Mouse (Mus musculus): ENCODE results near the gene Grik4. TPM values are rescaled to one million over a fixed set of nuclear protein-coding genes. Genes with fewer than 3 reads are reported as not detected.

Gene Grik4
- polyA plus RNA-seq, 1 experiment: 9.8 TPM

DNA sequence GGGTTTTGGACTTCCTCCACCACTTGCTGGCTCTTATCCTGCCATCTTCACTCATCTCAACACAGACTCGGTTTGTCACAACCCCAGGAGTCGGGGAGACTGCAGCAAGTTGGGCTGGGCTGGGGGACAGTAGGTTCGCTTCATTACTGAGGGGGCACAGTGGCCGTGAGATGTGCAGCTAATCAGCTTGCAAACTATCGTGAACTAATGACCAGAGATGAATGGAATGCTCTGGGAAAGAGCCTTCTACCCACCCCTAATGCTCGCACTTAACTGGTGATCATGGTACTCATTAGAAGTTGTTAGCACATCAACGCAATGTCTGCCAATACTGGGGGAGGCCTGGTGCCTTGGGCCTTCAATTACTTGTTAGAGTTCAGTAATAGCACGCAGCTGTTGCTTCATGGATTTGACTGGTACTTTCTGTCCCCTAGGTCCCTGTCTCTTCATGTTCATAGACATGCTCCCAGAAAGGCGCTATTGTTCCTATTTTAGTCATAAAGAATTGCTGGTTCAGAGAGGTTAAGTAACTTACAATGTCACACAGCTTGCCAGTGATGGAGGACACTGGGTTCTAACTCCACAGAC is 211.5 kb downstream of the Grik4 start:
- peak; percentile 53 for DNase-seq (ENCODE audit: low read depth)
- TF ChIP-seq CTCF (IDR thresholded peaks at IDR 0.05; ENCODE audit: borderline replicate concordance, extremely low read depth, insufficient read depth, insufficient read length) (no peak), POLR2A (IDR thresholded peaks at IDR 0.05; ENCODE audit: borderline replicate concordance, extremely low read depth, insufficient read depth, insufficient read length, poor library complexity, severe bottlenecking) (no peak)

DNA sequence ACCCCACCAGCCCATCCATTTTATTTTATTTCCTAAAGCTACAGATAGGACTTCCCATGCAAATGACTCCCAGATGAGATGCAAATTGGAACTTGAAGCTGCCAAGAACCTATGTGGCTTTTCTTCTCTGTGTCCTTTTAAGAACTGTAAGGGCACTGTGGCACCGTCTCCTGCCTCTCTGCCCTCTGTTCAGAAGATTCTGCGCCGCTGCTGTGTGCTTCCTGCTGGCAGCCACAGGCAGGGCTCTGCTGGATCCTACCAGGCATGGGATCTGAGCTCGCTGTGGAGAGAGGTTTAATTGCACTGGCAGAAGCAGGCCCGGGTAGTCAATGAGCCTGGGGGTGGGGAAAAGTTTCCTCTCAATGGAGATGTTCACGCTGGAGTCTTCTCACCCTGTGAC is 215.8 kb downstream of the Grik4 start:
- no peak for TF ChIP-seq POLR2A (IDR thresholded peaks at IDR 0.05; ENCODE audit: borderline replicate concordance, extremely low read depth, insufficient read depth, insufficient read length, poor library complexity, severe bottlenecking)
- TF ChIP-seq CTCF (IDR thresholded peaks at IDR 0.05; ENCODE audit: borderline replicate concordance, extremely low read depth, insufficient read depth, insufficient read length): no peak
- peak; percentile 58 for DNase-seq (ENCODE audit: low read depth)

DNA sequence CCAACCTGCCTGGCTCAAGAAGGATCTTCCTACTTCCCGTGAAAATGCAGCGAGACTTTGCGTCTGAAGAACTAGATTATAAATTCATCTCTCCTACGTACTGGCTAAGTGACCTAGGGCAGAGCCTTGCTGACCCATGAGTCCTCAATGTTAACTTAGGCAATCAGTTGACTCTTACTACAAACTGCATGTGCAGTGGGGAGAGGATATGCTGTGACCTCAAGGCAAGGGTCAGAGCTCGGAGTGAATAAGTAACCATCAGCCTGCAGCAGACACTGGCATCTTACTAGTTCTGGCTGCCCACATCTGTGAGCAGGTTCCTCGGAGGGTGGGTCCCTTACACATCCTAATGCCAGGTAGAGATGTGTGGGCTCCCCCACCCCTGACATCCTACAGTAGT is 216.6 kb downstream of the Grik4 start:
- TF ChIP-seq CTCF (IDR thresholded peaks at IDR 0.05; ENCODE audit: borderline replicate concordance, extremely low read depth, insufficient read depth, insufficient read length) (no peak), POLR2A (IDR thresholded peaks at IDR 0.05; ENCODE audit: borderline replicate concordance, extremely low read depth, insufficient read depth, insufficient read length, poor library complexity, severe bottlenecking) (no peak)
- no peak for DNase-seq (ENCODE audit: low read depth)

DNA sequence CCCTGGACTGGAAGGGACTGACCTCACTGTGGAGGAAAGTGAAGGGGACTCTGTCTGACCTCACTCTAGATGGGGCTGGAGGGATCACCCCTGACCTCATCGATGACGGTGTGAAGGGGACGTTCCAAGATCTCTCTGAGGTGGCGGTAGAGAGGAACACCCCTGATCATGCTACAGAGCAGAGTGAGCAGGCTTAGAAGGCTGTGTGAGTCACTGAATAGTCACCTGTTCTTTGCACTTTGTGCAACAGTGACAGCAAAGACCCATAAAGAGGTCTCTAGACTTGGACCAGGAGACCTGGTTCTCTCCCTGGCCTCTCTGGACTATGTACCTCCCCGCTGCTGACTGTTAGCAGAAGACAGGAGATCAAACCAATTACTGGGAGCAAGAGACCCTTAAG is 217.1 kb downstream of the Grik4 start:
- DNase-seq (ENCODE audit: low read depth): no peak
- TF ChIP-seq CTCF (IDR thresholded peaks at IDR 0.05; ENCODE audit: borderline replicate concordance, extremely low read depth, insufficient read depth, insufficient read length): no peak
- no peak for TF ChIP-seq POLR2A (IDR thresholded peaks at IDR 0.05; ENCODE audit: borderline replicate concordance, extremely low read depth, insufficient read depth, insufficient read length, poor library complexity, severe bottlenecking)

DNA sequence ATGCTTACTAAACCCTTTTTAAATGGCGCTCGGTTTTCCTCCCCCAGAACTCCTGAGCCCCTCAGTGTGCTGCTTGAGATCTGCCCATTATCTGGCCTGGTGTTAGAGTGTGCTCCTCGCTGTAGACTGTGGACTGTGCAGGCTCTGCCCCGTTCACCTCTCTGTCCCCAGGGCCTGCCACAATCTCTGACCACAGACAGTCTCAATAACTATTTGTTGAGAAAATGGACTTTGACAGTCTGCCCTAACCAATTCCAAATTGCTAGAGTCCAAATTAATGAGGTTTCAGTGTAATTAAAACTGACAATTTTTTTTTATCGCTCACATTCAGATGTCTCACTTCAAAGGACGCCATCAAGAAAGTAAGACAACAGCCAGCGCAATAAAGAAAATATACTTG is 220.2 kb downstream of the Grik4 start:
- TF ChIP-seq POLR2A (IDR thresholded peaks at IDR 0.05; ENCODE audit: borderline replicate concordance, extremely low read depth, insufficient read depth, insufficient read length, poor library complexity, severe bottlenecking): no peak
- no peak for TF ChIP-seq CTCF (IDR thresholded peaks at IDR 0.05; ENCODE audit: borderline replicate concordance, extremely low read depth, insufficient read depth, insufficient read length)

DNA sequence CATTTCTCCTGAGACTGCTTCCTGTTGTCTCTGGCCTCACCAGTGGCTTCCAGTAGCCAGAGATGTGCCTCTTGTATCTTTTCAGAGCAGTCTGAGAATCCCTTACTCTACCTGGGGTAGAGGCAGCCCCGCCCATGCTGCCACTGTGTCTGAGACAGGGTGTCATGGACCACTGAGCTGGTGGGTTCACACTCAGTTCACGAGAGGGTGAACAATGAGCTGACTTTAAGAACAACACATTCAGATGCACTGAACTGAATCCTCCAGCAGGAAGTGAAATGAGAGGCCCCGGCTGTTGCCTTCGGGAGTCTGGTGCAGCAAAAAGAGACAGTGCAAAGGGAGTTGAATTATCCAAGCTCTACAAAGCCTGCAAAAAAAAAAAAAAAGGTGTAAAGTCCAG is 221.8 kb downstream of the Grik4 start:
- TF ChIP-seq POLR2A (IDR thresholded peaks at IDR 0.05; ENCODE audit: borderline replicate concordance, extremely low read depth, insufficient read depth, insufficient read length, poor library complexity, severe bottlenecking): no peak
- no peak for TF ChIP-seq CTCF (IDR thresholded peaks at IDR 0.05; ENCODE audit: borderline replicate concordance, extremely low read depth, insufficient read depth, insufficient read length)
- no peak for DNase-seq (ENCODE audit: low read depth)

More for the DNA sequence above, 220.2 kb downstream of the Grik4 start:
- no peak for DNase-seq (ENCODE audit: low read depth)

DNA sequence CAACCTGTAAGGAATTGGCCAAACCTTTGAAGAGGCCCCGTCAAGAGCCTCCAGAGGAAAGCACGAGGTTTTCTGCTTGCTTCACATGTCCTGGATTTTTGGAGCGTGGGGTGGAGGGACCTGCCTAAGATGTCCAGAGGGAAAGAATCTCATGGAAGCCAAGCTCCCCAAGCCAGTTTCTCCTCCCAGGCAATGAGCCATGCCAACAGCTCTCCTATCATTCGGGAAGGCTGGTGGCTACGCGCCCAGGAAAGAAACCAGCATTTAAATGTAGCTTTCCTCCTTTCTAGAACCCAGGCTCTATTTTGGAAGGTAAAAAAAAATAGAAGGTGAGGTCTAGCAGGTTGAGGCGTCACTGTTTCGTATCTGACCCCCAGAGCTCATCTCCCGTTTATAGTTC is 222.6 kb downstream of the Grik4 start:
- no peak for DNase-seq (ENCODE audit: low read depth)
- no peak for TF ChIP-seq CTCF (IDR thresholded peaks at IDR 0.05; ENCODE audit: borderline replicate concordance, extremely low read depth, insufficient read depth, insufficient read length)
- no peak for TF ChIP-seq POLR2A (IDR thresholded peaks at IDR 0.05; ENCODE audit: borderline replicate concordance, extremely low read depth, insufficient read depth, insufficient read length, poor library complexity, severe bottlenecking)

DNA sequence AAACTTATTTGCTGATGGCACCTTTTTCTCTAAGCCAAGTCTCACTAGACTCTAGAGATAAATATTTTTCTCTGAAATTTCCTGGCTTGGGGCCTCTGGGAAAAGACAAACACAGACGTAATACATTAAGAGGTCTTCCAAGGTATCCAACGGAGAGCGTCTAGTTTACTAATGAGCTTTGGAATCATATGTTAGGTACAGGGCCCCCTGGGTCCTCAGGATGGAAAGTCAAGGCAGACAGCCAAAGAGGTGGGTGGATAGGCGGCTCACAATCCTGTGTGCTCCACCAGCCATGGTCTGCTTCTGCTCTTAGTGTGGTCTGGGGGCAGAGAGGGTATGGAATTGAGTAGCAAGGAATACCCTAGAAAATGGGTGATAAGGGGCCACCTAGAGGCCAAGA is 223.1 kb downstream of the Grik4 start:
- no peak for DNase-seq (ENCODE audit: low read depth)
- TF ChIP-seq POLR2A (IDR thresholded peaks at IDR 0.05; ENCODE audit: borderline replicate concordance, extremely low read depth, insufficient read depth, insufficient read length, poor library complexity, severe bottlenecking) (no peak), CTCF (IDR thresholded peaks at IDR 0.05; ENCODE audit: borderline replicate concordance, extremely low read depth, insufficient read depth, insufficient read length) (no peak)

DNA sequence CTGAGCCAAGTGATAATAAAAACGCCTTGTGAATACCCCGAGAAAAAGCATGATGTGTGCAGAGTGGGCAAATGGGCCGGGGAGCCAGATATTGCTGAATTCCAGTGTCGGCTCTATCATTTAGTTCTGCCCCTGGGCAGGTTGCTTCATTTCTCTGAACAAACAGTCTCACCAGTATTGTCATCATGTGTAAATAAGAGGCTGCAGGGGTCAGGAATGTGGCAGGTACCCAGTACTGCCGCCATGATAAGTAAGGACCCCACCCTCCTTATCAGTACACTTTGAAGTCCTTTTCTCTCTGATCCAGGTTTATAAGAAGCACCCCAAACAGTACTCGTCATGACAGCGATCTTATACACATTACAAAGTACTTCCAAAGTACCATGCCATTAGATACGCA is 230.4 kb downstream of the Grik4 start:
- no peak for DNase-seq (ENCODE audit: low read depth)
- TF ChIP-seq POLR2A (IDR thresholded peaks at IDR 0.05; ENCODE audit: borderline replicate concordance, extremely low read depth, insufficient read depth, insufficient read length, poor library complexity, severe bottlenecking): no peak
- TF ChIP-seq CTCF (IDR thresholded peaks at IDR 0.05; ENCODE audit: borderline replicate concordance, extremely low read depth, insufficient read depth, insufficient read length): no peak

DNA sequence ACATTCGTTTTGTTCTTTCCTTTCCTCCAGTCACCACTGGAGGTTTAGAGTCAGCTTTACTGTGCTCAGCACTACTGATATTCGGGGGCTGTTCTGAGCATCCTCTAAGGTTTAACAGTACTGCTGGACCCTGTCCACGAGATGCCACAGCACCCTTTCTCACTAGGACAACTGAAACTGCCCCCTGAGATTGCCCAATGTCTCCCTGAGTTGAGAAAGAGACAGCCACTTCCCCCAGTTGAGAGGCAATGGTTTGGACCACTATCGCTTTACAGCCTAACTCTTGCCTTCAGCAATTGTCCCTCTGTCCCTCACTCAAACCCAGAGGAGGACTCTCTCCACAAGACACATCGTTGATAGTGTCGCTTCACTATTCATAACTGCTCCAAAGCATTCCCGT is 238.4 kb downstream of the Grik4 start:
- DNase-seq (ENCODE audit: low read depth): no peak
- TF ChIP-seq CTCF (IDR thresholded peaks at IDR 0.05; ENCODE audit: borderline replicate concordance, extremely low read depth, insufficient read depth, insufficient read length): no peak
- no peak for TF ChIP-seq POLR2A (IDR thresholded peaks at IDR 0.05; ENCODE audit: borderline replicate concordance, extremely low read depth, insufficient read depth, insufficient read length, poor library complexity, severe bottlenecking)

DNA sequence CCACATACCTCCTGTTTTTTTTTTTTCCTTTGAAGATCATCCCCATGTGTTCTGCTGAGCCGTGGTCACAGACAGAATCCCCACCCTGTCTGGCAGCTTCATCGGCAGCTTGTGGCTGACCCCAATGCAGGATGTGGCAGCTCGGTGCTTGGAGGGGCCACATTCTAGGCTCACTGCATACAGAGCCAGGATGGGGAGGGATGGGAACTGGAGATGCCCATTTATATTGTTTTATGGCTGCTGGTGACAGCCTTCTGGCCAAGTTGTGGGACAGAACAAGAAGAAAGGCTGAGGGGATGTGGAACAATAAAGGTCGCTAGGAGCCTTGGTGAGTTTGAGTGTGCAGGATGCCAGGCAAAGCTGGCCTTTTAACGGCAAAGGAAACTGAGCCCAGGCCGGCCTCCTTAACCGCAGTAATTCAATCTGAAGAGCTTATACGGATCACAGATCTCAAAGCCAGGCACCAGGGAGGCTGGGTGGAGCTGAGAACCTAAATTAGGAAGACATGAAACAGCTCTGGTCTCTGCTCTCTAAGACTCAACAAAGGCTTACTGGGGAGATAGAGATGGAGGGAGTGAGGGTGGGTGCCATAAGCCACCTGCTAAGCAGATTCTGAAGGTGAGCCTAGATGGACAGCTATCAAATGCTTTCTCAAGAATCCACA is 241.0 kb downstream of the Grik4 start:
- no peak for DNase-seq (ENCODE audit: low read depth)
- TF ChIP-seq CTCF (IDR thresholded peaks at IDR 0.05; ENCODE audit: borderline replicate concordance, extremely low read depth, insufficient read depth, insufficient read length) (no peak), POLR2A (IDR thresholded peaks at IDR 0.05; ENCODE audit: borderline replicate concordance, extremely low read depth, insufficient read depth, insufficient read length, poor library complexity, severe bottlenecking) (no peak)

Data from brain, embryonic 14.5 days (tissue).